Mouse (Mus musculus) right cerebral cortex, postnatal 36 days (tissue): ENCODE data around the gene Pyy.

Experiments
- DNase-seq, 2 experiments: peaks; one replicate each; pipeline ENCODE4 v3.0.0; 2022; ENCODE audit warnings: low spot score in 2 of 2, mixed read lengths in 1 of 2

Pyy gene

DNA sequence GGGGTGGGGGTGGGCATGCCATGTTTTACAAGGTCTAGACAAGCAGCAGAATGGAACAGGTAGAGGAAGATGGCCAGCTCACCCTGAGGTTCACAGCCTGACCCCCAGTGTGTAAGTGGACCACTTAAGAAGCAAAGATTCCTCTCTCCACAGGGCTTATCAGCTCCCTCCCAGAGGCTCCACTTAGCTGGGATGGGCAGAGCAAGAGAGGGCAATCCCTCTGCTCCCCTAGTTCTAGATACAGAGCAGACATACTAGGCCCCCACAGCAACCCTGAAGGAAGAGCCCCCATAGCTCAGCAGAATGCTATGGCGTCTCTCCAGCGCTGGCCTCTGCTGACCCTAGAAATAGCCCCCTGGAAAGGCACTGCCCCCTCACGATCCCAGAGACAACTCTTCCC, 12.0 kb downstream of the Pyy start:
- DNase-seq, result no peak

DNA sequence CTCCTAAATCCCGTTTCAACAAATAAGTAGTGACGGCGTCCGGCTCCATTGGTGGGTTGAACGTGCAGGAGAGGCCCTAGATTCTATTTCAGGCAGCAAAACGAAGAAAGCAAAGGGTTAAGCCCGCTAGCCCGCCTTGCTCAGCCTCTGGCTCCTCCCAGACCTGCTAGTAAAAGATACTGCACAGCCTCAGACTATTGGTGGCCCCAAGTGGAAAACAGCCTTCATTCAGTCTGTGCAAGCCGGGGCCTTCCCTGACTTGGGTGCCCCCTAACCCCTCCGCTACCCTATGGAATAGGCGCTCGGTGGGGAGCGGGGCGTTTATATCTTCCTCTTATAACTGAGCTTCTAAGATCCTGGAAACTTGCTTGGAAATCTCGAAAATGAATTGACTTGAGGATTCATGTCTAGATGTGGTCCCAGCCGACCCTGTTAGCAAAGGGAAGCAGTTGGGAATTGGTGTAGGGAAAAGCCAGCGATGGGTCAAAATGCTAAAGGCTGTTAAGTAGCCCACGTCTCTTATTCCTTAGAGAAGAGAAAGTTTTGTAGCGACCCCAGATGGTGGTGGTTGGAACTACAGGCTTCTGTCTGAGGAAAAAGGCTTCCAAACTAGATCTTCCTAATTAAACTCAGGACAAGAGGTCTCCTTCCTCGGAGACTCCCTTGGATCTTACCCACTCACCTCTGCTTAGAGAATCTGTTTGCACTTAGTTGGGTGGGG, 18.4 kb downstream of the Pyy start:
- peak; percentile 53 to 59 for DNase-seq

DNA sequence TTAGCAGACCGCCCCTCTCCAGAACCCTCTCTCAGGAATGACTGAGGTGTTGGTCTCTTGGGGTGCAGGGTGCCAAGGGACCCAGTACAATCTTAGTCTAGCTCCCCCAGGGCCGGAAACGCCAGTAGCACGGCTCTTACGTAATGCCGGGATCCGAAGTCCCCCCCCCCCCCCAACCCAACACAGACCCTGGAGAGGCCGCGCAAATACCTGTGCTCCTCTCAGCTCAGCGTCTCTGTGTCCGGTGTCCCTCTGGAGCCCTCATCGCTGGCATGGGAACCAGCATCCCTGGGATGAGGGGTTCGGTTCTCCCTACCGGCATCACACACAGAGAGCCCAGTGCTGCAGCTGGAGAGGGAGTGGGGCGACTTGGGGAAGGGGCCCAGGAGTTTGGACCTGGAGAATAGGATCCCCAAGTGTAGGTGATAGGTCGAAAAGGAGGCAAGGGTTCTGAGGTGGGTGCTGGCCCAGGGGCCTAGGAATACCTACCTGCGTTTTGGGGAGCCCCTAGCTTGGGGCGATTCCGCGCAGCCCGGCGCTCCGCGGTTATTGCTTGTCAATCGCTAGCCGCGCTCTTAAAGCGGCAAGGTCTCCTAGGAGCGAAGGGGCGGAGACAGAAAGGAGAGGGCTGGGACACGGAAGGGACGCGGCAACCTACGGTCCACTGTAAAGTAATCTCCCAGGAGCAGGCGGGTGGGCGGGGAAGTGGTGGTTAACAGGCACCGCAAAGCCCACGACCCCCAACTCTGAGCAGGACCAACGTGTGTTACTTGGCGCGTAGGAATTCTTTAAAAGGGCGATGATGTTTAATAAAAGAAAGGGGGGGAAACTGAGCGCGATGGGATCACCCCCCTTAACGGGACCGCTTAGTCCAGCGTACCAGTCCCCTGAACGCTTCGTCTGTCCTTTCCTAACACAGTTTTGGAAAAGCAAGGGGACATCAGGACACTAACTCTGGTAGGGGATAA, 19.4 kb downstream of the Pyy start, which contains the start of gene Mpp2:
Gene Mpp2 (minus strand): TSS at position 585 of the 968 bp plus-strand sequence.
- peak; percentile 64 to 75 for DNase-seq

GRCm38 (mm10) chr11:102087081-102087751, 20.4 kb downstream of the Pyy start:
- DNase-seq, result peak; percentile 81 to 87

- DNase-seq, result peak; percentile 76 to 78
Observed at GRCm38 (mm10) chr11:102086331-102086730, 21.3 kb downstream of the Pyy start.

GRCm38 (mm10) chr11:102084159-102084558, 23.5 kb downstream of the Pyy start:
- DNase-seq, result no peak

- peak in 1 of 2 experiments; percentile 47 for DNase-seq
Observed at GRCm38 (mm10) chr11:102083193-102083592, 24.4 kb downstream of the Pyy start.

DNA sequence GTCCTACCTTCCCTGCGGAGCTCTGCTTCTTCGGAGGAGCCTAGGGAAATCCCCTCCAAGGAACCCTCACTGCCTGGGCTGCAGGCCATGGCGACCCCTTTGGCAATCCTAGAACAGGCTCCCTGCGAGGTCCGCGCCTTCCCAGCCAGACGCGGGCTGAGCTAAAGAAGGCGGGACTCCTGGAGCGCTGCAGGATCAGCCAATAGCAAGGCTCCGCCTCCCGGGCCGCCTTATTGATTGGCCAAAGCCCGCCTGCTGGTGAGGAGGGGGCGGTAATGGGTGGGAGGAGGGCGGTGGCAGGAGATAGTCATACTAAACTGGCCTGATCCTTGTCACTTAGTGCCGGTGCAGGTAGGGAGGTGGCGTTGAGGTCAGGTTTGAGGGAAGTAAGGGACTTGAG, 25.3 kb downstream of the Pyy start:
- peak; percentile 64 to 78 for DNase-seq

GRCm38 (mm10) chr11:102073722-102074121, 33.9 kb downstream of the Pyy start:
- DNase-seq, result no peak

- DNase-seq, result no peak
Observed at GRCm38 (mm10) chr11:102072729-102073128, 34.9 kb downstream of the Pyy start.

- DNase-seq, result no peak
Observed at GRCm38 (mm10) chr11:102070426-102070825, 37.2 kb downstream of the Pyy start.

DNA sequence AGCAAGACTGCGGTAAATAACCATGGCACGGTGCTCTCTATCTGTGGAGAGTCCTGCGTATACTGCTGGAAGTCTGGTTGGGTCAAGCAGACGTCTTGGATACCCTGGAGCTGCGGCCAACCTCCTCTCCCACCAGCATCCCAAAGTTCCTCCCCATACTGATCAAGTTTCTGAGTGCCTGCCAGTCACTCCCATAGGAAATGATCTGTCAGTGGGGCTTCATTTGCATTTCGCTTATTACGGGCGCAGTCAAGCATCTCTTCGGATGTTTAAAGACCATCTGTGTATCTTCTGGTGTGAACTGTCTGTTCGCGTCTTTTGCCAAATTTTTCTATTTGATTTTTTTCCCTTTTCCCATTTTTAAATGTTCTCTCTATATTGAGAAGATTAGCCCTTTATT, 38.0 kb downstream of the Pyy start:
- no peak for DNase-seq

DNA sequence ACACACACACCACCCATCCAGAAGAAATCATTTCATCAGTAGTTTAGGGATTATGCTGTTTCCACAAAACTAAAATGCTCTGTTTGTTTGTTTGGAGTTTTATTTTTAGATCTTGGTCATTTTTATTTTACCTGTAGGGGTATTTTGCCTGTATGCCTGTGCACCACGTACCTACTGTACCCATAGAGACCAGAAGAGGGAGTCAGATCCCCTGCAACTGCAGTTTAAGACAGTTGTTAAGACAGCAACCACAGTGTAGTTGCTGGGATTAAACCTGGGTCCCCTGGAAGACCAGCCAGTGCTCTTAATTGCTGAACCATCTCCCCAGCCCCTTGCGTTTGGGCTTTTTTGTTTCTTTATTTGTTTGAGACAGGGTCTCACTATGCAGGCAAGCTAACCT, 38.7 kb downstream of the Pyy start:
- no peak for DNase-seq

DNA sequence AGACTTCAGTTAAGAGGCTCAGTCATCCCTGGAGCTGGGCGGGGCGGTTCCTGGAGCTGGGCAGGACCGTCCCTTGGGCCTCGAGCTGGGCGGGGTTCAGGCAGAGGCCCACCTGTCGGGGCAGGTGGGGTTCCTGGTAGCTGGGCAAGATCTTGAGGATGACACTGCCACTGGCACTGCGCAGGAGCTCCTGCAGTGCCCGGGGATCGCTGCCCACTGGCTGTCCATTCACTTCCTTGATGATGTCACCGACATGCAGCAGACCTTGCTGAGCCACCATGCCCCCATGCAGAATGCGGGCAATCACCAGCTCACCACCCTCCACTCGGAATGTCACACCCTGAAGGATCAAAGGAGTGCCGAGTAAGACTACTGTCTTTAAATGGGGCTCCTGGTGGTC, 44.6 kb downstream of the Pyy start:
- DNase-seq, result no peak

- no peak for DNase-seq
Observed at GRCm38 (mm10) chr11:102061941-102062473, 45.6 kb downstream of the Pyy start.

DNA sequence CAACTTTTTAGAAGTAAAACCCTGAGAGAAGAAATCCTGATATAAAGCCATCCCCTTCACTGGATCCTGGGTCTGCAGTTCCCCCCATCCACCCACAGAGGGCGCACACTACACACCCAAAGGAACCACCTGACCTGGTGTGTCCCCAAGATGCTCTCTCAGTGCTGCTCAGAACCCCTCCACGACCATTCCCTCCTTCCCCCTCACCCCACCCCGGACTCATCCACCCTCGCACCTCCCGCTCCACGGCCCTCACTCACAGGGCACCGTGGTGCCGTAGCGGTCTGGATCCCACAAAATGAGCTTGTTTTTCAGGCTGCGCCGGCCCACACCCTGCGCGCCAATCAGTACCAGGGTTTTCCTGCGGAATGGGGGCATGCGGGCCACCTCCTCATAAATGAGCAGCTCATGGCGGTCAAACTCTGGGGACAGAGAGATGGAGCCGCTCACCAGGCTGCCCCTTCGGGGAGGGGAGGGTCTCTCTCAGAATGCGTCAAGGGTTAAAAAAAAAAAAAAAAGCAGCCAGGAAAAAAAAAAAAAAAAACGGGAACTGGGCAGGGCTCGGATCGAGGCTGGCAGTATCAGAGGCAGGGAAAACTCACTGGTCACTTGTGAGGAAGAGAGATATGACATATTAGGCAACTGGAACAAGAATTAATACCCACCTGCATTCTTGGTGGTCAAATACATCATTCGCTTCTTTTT, 46.2 kb downstream of the Pyy start:
- DNase-seq, result peak; percentile 67 to 72
